Mouse (Mus musculus) ES-Bruce4 (cell line): ENCODE measurements around the gene Rapgef4.

Experiments
- CTCF ChIP-seq: IDR thresholded peaks from one replicate; pipeline ENCODE4 v1.8.1; 2011; ENCODE audit warnings: low read depth, low read length
- EP300 ChIP-seq: IDR thresholded peaks from 2 replicates; pipeline ENCODE4 v1.6.1; 2011; ENCODE audit warnings: low read depth, low read length; ENCODE audit not compliant: insufficient read depth
- POLR2A ChIP-seq: IDR thresholded peaks from one replicate; pipeline ENCODE4 v1.8.1; 2011; ENCODE audit warnings: low read length; ENCODE audit not compliant: insufficient read depth

DNA sequence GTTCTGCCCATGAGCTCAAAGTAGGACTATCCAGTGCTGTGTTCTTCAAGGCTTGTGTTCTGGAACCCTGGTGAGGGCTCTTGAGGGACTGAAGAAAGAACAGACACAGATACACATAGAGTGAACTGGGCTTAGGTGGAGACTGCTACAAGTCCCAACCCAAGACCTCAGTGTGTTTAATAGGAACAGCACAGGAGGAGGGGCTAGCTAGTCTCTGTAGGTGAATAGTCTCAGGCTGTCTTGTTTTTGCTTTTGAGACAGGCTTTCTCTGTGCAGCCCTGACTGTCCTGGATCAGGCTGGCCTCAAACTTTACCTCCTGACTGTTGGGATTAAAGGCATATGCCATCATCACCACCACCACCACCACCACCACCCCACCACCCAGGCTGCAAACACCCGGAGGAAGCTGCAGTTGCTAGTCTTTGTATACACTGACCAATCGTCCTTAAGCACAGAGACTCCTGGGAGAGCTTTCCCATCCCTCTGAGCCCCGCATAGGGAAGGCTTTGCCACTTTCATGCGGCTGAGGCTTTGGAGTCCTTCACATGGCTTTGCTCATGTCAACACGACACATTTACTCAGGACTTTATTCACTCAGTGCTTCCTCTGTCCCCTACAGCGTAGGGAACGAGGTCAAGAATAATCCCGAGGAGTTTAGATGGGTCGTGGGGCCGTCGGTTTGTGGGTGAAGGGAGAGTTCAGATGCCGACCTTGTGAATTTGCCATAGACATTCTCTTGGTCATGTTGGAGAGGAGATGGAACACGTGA lies 22.9 kb downstream of the Rapgef4 start:
- TF ChIP-seq CTCF (no peak), EP300 (no peak), POLR2A (no peak)
